Mouse (Mus musculus) kidney, adult 2 months (tissue): ENCODE data around the gene Slc9a3r2.

Experiments used
- CTCF ChIP-seq: fragments of 200-500 bp; conservative IDR thresholded peaks from 2 replicates; pipeline ENCODE4 v1.5.1; 2011; ENCODE audit warnings: low read depth, mild to moderate bottlenecking, control low read depth, low read length, moderate library complexity, mixed read lengths; ENCODE audit not compliant: insufficient read depth, insufficient read length
- POLR2A ChIP-seq: fragments of 200-500 bp; IDR thresholded peaks from one replicate; pipeline ENCODE4 v1.6.1; 2011; ENCODE audit warnings: low read depth, low read length, control low read depth

GRCm38 (mm10) chr17:24699473-24699872, 49.3 kb upstream of the Slc9a3r2 start:
- TF ChIP-seq CTCF (no peak), POLR2A (no peak)
